Mouse (Mus musculus): ENCODE results near the gene Urgcp.

DNA sequence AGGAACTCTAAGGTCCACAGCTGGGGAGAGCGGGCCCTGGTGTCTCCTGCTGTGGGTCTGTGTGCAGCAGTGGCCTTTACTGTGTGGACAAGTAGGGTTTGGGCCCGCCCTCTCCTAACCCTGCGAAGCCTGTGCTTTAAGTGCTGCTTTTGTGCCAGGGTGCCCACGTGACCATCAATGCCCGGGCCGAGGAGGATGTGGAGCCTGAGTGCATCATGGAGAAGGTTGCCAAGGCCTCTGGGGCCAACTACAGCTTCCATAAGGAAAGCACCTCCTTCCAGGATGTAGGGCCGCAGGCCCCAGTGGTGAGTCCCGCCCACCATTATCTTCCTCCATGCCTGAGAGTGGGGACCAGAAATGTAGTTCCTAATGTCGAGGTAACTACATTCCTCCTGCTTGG, 33.1 kb upstream of the Urgcp start:
- TF ChIP-seq GATA1 (IDR thresholded peaks at IDR 0.05; ENCODE audit: low read length) (no peak), TAL1 (IDR thresholded peaks at IDR 0.05; ENCODE audit: low read length) (no peak)
